Mouse (Mus musculus) kidney, embryonic 14.5 days (tissue): Measurements from ENCODE around the gene Lcmt1. TPM values are rescaled to one million over a fixed set of nuclear protein-coding genes. Genes with fewer than 3 reads are reported as not detected.

ENCODE experiments used
- ATAC-seq: fragments of 200-750 bp; cut with Nextera tagmentation; 2 replicates; pipeline ENCODE4 v1.8.0; 2017; ENCODE audit warnings: moderate number of reproducible peaks, mild to moderate bottlenecking, moderate TSS enrichment, moderate library complexity; ENCODE audit not compliant: low FRiP score, low TSS enrichment
- H3K27ac ChIP-seq: fragments of 300-500 bp; sonication (generic); 2 replicates; pipeline ENCODE4 v1.5.1; 2014; ENCODE audit warnings: low read depth, mild to moderate bottlenecking, low read length, moderate library complexity, mixed read lengths
- H3K27me3 ChIP-seq: fragments of 300-500 bp; sonication (generic); 2 replicates; pipeline ENCODE4 v1.6.1; 2014; ENCODE audit warnings: mild to moderate bottlenecking, low read length; ENCODE audit not compliant: control insufficient read depth, insufficient read depth
- H3K36me3 ChIP-seq: fragments of 300-500 bp; sonication (generic); 2 replicates; pipeline ENCODE4 v1.6.1; 2014; ENCODE audit warnings: low read length, mixed read lengths; ENCODE audit not compliant: control insufficient read depth, insufficient read depth
- H3K4me1 ChIP-seq: fragments of 300-500 bp; sonication (generic); 2 replicates; pipeline ENCODE4 v1.6.1; 2014; ENCODE audit warnings: low read length, mixed read lengths; ENCODE audit not compliant: control insufficient read depth, insufficient read depth
- H3K4me2 ChIP-seq: fragments of 300-500 bp; sonication (generic); replicated peaks from 2 replicates; pipeline ENCODE4 v1.6.1; 2014; ENCODE audit warnings: low read depth, mild to moderate bottlenecking, low read length
- H3K4me3 ChIP-seq: fragments of 300-500 bp; sonication (generic); 2 replicates; pipeline ENCODE4 v1.5.1; 2014; ENCODE audit warnings: mild to moderate bottlenecking, low read length
- H3K9ac ChIP-seq: fragments of 300-500 bp; sonication (generic); 2 replicates; pipeline ENCODE4 v1.6.1; 2014; ENCODE audit warnings: low read depth, mild to moderate bottlenecking, low read length, moderate library complexity
- H3K9me3 ChIP-seq: fragments of 300-500 bp; sonication (generic); 2 replicates; pipeline ENCODE4 v1.6.1; 2016; ENCODE audit warnings: low read length; ENCODE audit not compliant: control insufficient read depth
- WGBS: fragments of 180-500 bp; shearing (Covaris S2); extraction: QIAGEN DNeasy Blood & Tissue Kit; methylation state at CpG from one replicate; pipeline ENCODE4 v1.1.7; 2014; 5-methylcytosine and 5-hydroxymethylcytosine counted together
- polyA plus RNA-seq: library from polyadenylated mRNA; unstranded; fragments of >200 nt; fragmentation: Nextera tagmentation; extraction: Ambion mirVana; gene quantifications from 2 replicates; pipeline ENCODE4 v1.2.1, GENCODE M21; 2014

Lcmt1 gene
- polyA plus RNA-seq, 1 experiment from 2014 or later: 61.3 TPM

DNA sequence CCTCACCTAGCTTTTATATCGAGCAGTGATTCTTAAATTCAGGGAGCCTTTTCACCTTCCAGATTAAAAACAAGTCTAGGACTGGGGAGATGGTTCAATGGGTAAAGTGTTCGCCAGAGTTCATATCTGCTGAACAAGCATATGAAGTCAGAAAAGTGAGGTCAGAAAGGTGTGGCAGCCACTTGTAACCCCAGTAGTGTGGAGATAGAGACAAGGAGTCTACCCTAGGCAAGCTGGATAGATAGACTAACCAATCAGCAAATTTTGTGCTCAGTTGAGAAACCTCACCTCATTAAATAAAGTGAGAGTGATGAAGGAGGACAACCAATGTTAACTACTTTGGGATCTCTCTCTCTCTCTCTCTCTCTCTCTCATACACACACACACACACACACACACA is 80.9 kb downstream of the Lcmt1 start:
- Histone ChIP-seq H3K27ac (no peak overlapping the region), H3K9ac (no peak overlapping the region), H3K9me3 (no peaks in the 10 kb centered on the region), H3K36me3 (no peaks in the 10 kb centered on the region), H3K4me1 (no peaks in the 10 kb centered on the region), H3K4me2 (no peak overlapping the region), H3K4me3 (no peak overlapping the region), H3K27me3 (no peaks in the 10 kb centered on the region)
- ATAC-seq: no peak
- 89% methylated on average over 2 of the region's 2 CpGs for WGBS

DNA sequence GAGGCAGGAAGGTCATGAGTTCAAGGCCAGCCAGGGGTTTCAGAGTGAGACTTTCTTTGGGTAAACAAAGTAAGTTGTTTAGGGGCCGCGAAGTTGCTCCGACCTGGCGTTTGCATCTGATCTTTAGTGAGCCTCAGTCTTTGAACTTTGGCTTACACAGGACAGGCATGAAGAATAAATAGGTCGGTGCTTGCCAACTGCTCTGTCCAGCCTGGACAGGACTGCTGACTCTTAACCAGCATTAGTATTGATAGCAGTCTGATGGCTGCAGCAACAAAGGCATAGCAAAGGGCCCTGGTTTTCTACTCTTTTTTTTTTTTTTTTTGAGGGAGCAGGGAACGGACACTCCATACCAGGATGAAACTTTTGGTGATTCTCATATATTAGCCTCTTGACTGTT is 83.0 kb downstream of the Lcmt1 start:
- 36% methylated on average over 6 of the region's 6 CpGs for WGBS
- no peaks in the 10 kb centered on the region for H3K36me3 ChIP-seq

DNA sequence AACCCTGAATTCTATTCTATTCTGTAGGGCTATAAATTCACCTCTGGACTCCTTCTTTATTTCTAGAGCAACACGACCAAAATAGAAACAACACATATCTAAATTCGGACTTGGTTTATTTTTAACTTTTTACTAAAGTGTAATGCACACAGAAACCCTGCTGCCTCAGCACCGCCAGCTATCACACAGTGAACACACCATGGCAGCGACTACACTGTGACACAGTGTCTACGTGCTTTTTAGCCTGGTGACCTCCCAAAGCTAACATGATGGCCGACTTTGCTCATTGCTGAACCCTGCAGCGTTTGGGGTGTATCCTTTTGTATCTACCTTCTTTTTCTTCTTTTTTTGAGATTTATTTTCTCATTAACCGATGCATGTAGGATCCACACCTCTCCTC is 83.5 kb downstream of the Lcmt1 start:
- no peaks in the 10 kb centered on the region for H3K36me3 ChIP-seq
- no peak overlapping the region for H3K9ac ChIP-seq
- WGBS: 72% methylated on average over 8 of the region's 8 CpGs
- H3K9me3 ChIP-seq: no peaks in the 10 kb centered on the region
- no peak overlapping the region for H3K4me2 ChIP-seq
- no peak overlapping the region for H3K4me3 ChIP-seq
- H3K27ac ChIP-seq: no peak overlapping the region
- ATAC-seq: no peak
- H3K27me3 ChIP-seq: no peaks in the 10 kb centered on the region
- no peaks in the 10 kb centered on the region for H3K4me1 ChIP-seq

More for the DNA sequence above, 83.0 kb downstream of the Lcmt1 start:
- ATAC-seq: no peak
- no peak overlapping the region for H3K4me3 ChIP-seq
- no peaks in the 10 kb centered on the region for H3K4me1 ChIP-seq
- no peak overlapping the region for H3K9ac ChIP-seq
- no peak overlapping the region for H3K27ac ChIP-seq
- H3K9me3 ChIP-seq: no peaks in the 10 kb centered on the region
- no peaks in the 10 kb centered on the region for H3K27me3 ChIP-seq
- H3K4me2 ChIP-seq: no peak overlapping the region

DNA sequence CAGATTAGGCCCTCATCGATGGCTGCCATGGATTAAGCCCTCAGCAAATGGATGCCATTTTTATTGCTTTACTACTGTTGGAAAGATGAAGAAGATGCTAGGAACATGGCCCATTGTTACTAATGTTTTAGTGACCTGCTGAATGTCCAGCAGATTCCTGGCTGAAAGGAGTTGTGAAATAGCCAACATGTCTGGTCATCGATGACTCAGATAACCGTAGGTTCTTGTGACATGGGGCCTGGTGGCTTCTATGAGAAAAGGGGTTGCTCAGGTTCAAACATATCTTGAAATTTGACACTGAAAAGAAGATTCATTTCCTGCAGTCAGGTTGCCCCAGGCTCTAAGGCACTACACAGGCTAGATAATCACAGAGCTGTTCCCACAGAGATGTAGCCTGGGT is 85.5 kb downstream of the Lcmt1 start:
- no peak overlapping the region for H3K4me3 ChIP-seq
- H3K27ac ChIP-seq: no peak overlapping the region
- H3K36me3 ChIP-seq: no peaks in the 10 kb centered on the region
- H3K27me3 ChIP-seq: no peaks in the 10 kb centered on the region
- H3K4me1 ChIP-seq: no peaks in the 10 kb centered on the region
- H3K4me2 ChIP-seq: no peak overlapping the region
- WGBS: 98% methylated on average over 3 of the region's 3 CpGs
- H3K9ac ChIP-seq: no peak overlapping the region
- no peak for ATAC-seq
- no peaks in the 10 kb centered on the region for H3K9me3 ChIP-seq

DNA sequence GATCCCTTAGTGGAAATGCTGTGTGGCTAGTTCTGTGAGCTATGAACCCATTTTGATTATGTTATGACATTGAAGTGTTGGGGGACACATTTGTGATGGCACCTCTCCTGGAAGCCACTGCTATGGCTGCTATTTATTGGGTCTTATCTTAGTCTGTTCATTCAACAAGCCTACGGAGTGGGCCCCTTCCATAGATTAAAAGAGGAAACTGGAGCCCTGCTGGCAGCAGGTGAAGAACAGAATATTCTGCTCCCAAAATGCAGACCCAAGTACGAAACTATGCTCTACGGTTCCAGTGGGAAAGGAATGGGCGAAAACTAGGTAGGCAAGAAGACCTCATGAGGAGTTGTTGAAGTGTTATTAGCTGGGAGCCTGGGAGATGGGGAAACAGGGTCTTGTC is 88.7 kb downstream of the Lcmt1 start:
- Histone ChIP-seq H3K4me3 (no peak overlapping the region), H3K27ac (no peak overlapping the region), H3K36me3 (no peaks in the 10 kb centered on the region), H3K4me1 (no peaks in the 10 kb centered on the region), H3K9me3 (no peaks in the 10 kb centered on the region), H3K9ac (no peak overlapping the region), H3K27me3 (no peaks in the 10 kb centered on the region), H3K4me2 (no peak overlapping the region)
- 89% methylated on average over 4 of the region's 4 CpGs for WGBS
- no peak for ATAC-seq

DNA sequence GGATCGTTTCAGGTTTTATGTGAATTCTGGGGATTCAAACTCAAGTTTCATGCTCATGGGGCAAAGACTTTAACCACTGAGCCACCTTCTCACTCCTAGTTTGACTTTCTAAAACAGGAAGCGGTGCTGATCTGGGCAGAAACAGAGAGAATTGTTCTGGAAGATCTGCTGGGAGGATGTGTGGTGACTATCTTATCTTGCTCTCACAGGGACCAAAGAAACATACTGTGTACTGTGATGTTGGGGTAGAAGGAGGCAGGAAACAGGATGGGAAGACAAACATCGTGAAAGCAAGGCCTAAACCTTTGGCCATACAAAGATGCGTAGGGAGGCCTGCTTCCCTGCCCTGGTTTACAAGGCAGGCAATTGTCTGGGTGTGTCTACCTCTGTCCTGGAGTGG is 89.7 kb downstream of the Lcmt1 start:
- no peak overlapping the region for H3K27ac ChIP-seq
- WGBS: 85% methylated on average over 4 of the region's 4 CpGs
- H3K4me1 ChIP-seq: no peaks in the 10 kb centered on the region
- H3K9me3 ChIP-seq: no peaks in the 10 kb centered on the region
- no peak overlapping the region for H3K9ac ChIP-seq
- no peak overlapping the region for H3K4me2 ChIP-seq
- no peak overlapping the region for H3K4me3 ChIP-seq
- no peaks in the 10 kb centered on the region for H3K36me3 ChIP-seq
- ATAC-seq: no peak
- no peaks in the 10 kb centered on the region for H3K27me3 ChIP-seq

DNA sequence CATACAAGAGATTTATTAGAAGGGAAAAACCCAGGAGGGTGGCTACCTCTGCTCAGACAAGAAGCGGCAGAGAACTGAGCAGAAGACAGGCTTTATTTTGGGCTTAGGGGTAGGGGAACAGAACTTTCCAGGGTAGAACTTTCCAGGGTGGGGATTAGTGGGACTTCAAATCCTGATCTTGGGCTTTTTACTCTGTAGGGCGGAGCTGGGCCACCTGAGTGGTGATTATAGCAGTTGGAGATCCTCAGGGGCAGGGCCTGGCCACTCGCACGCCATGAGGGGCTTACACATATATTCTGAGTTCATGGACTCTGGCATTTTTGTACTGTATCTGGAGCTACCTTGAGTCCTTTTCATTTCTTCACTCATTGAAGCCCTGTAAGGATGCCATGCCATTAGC is 91.7 kb downstream of the Lcmt1 start:
- H3K27me3 ChIP-seq: no peaks in the 10 kb centered on the region
- no peaks in the 10 kb centered on the region for H3K36me3 ChIP-seq
- no peak overlapping the region for H3K27ac ChIP-seq
- H3K4me1 ChIP-seq: no peaks in the 10 kb centered on the region
- no peak overlapping the region for H3K4me3 ChIP-seq
- H3K9me3 ChIP-seq: no peaks in the 10 kb centered on the region
- H3K4me2 ChIP-seq: no peak overlapping the region
- WGBS: 84% methylated on average over 4 of the region's 4 CpGs
- ATAC-seq: no peak
- H3K9ac ChIP-seq: no peak overlapping the region

DNA sequence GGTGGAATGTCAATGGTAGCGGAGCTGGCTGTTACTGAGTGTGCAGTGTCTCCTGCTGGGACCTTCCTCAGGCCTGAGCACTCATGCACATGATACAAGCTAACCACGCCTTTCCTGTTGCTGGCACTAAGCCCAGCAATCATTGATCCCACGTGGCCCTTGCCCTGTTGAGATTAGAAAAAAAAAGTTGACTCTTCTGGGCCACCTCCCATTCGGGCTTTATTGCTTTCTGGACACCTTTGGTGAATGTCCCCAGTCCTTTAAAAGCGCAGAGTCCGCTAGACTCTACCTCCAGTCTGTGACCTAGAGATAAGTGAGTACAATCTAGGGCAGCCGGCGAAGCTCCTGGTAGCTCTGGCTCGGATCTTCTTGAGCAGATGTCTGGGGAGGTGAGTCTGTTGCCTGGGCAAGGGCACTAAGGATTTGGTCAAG is 92.5 kb downstream of the Lcmt1 start, which contains the start of gene Aqp8:
Aqp8 (plus strand) TSS at position 222 of the 432 bp plus-strand sequence.
- H3K4me2 ChIP-seq: no peak within 1 kb of the TSS
- H3K27me3 ChIP-seq: no peaks in the 10 kb centered on the region; the same call in 1 of the 2 replicates
- no peak for ATAC-seq
- no peaks in the 10 kb centered on the region for H3K9me3 ChIP-seq
- H3K4me1 ChIP-seq: no peaks in the 10 kb centered on the region
- H3K9ac ChIP-seq: no peak within 1 kb of the TSS
- H3K4me3 ChIP-seq: no peak within 1 kb of the TSS
- WGBS: 54% methylated on average over 9 of the region's 9 CpGs
- H3K36me3 ChIP-seq: no peaks in the 10 kb centered on the region
- H3K27ac ChIP-seq: no peak within 1 kb of the TSS

DNA sequence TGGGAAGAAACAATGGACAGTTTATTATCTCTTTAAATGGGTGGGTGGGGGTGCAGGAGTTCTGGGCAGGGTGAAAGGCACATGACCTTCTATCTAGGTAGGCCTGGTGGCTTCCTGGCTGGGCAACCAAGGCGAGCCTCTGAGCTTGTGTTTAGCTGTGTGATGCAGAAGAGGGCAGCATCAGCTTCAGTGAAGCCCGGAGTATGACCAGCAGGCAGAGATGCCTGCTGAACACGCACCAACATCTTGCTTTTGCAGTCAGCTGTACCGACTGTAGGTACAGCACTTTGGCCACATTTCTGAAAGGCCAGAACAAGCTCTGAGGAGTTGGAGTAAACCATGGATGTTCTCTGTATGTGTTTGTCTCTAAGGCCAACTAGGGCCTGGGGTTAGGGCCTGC is 94.0 kb downstream of the Lcmt1 start:
- no peak for ATAC-seq
- no peaks in the 10 kb centered on the region for H3K9me3 ChIP-seq
- no peak overlapping the region for H3K27ac ChIP-seq
- 77% methylated on average over 4 of the region's 4 CpGs for WGBS
- H3K27me3 ChIP-seq: no peaks in the 10 kb centered on the region; the same call in 1 of the 2 replicates
- no peaks in the 10 kb centered on the region for H3K36me3 ChIP-seq
- H3K4me1 ChIP-seq: no peaks in the 10 kb centered on the region
- no peak overlapping the region for H3K9ac ChIP-seq
- H3K4me2 ChIP-seq: no peak overlapping the region
- H3K4me3 ChIP-seq: no peak overlapping the region
